Mouse (Mus musculus): ENCODE data around the gene Slc44a2.

The Slc44a2 gene

DNA sequence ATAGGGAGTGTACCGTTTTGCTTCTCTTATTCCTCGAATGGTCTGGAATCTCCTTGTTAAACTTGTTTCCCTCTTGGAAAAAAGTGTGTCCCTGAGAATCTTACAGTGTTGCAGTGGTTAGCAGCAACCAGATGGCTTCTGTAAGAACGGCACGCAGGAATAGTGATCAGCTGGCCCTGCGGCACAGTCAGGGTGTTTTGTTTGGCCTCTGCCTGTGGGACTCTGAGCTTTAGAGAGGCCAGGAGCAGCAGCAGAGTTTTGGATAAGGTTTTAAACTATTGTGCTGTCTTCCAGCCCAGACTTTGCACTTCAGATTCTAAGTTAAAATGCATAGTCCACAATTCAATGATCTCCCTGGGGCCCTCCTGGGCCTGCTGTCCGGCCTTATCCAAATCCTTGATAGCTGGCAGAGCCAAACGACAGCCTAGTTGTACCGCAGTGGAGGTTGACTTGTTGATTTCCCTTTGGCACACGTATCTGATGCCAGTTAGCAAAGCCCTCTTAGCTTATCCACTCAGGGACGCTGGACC is 72.2 kb downstream of the Slc44a2 start:
- DNase-seq, result no peak

DNA sequence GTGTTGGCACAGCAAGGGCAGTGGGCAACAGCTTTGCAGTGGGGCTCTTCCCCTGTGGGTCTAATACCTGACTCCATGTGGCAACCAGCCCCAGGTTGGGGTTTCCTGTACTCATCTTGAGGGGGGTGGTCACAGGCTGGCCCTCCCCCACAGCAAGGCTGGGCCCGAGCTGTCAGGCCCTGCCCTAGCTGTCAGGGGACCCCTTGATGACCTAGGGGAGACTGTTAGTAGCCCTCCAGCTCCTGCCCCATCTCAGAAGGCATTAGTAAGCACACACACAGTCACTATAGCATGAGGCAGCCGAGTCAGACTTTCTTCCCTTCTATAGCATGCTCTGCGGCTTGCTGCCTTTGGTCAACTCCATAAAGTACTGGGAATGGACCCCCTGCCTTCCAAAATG is 75.2 kb downstream of the Slc44a2 start:
- DNase-seq, result no peak

- DNase-seq, result no peak
These were observed 76.7 kb downstream of the Slc44a2 start for GRCm38 (mm10) chr9:21397170-21397569.

DNA sequence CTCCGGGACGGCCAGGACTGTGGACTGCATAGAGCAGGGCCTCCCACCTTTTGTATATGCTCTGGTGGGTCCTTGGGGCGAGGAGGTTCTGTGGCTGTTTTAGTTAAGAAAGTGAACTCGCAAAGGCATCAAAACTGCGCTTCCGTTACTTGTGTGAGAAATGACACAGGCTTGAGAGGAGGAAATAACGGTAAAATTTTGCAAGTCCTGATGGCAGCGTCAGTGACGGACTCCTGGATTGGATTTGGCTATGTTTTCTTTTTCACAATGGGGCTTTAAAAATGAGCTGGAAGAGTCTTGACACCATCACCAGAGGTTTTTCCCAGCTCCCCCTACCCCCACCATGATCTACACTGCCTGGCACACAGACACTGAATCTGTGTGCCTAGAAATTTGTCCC is 80.5 kb downstream of the Slc44a2 start:
- no peak for DNase-seq

DNA sequence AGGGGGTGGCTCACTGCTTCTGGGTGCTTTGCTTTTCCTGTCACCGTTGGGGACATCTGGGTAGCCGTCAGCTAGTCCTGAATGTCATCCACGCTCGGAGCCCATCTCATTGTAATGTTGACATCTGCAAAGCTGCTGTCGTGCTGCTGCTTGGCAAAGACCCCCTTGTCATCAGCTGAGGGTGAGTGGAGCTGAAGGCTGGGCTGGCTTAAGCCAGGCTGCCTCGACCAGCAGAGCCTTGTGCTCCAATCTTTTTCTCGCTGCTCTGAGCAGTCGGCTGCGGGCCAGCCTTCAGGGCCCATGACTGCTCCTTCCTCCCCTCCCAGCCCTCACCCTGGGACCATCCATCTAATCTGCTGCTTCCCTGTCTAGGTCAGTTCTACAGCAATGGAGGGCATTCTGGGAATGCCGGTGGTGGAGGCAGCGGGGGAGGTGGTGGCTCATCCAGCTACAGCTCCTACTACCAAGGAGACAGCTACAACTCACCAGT is 82.3 kb downstream of the Slc44a2 start:
- no peak for DNase-seq

- DNase-seq, result no peak
These were observed 83.2 kb downstream of the Slc44a2 start for GRCm38 (mm10) chr9:21403745-21404144.

Data from cerebellum, adult 11 months (tissue).